Mouse (Mus musculus): ENCODE data around the gene Narfl. TPM values are rescaled to one million over a fixed set of nuclear protein-coding genes. Genes with fewer than 3 reads are reported as not detected.
"Not testable (repeated sequence)": the region's sequence is repeated elsewhere in the genome, so short reads cannot be mapped to it uniquely, and the experiment has no call there.

Narfl gene
- polyA plus RNA-seq, 1 experiment from 2014 or later: 25.1 TPM

GRCm38 (mm10) chr17:25792615-25793014, 19.0 kb downstream of the Narfl start, which contains the start of gene Fam173a:
Gene Fam173a, minus strand, starts transcription at chr17:25792901.
- peak; percentile 32 for ATAC-seq (ENCODE audit: low FRiP score)
- H3K9me3 ChIP-seq (replicated peaks): no peaks in the 10 kb centered on the region
- H3K9ac ChIP-seq: peak within 1 kb of the TSS; percentile 83
- H3K4me2 ChIP-seq (replicated peaks): peak within 1 kb of the TSS; percentile 89
- WGBS: under 1% methylated on average over 14 of the region's 14 CpGs
- H3K36me3 ChIP-seq: peaks cover 16% of the 10 kb centered on the region
- H3K4me3 ChIP-seq: peak within 1 kb of the TSS; percentile 68
- peaks cover 60% of the 10 kb centered on the region for H3K4me1 ChIP-seq
- H3K27ac ChIP-seq: peak within 1 kb of the TSS; percentile 93
- H3K27me3 ChIP-seq: no peaks in the 10 kb centered on the region

- ATAC-seq (ENCODE audit: low FRiP score): peak; percentile 44
- 30% methylated on average over 13 of the region's 13 CpGs for WGBS
Measured at GRCm38 (mm10) chr17:25794197-25794596, 20.6 kb downstream of the Narfl start.

GRCm38 (mm10) chr17:25794998-25795397, 21.4 kb downstream of the Narfl start:
- peaks cover 61% of the 10 kb centered on the region for H3K4me1 ChIP-seq
- H3K9me3 ChIP-seq (replicated peaks): no peaks in the 10 kb centered on the region
- H3K4me2 ChIP-seq (replicated peaks): peak overlapping the region; percentile 92
- H3K36me3 ChIP-seq: no peaks in the 10 kb centered on the region
- peak overlapping the region; percentile 93 for H3K27ac ChIP-seq
- H3K27me3 ChIP-seq: no peaks in the 10 kb centered on the region
- peak overlapping the region; percentile 76 for H3K4me3 ChIP-seq
- H3K9ac ChIP-seq: peak overlapping the region; percentile 73
- WGBS: 39% methylated on average over 17 of the region's 17 CpGs
- ATAC-seq (ENCODE audit: low FRiP score): no peak

More at GRCm38 (mm10) chr17:25794197-25794596, 20.6 kb downstream of the Narfl start:
- Histone ChIP-seq H3K27me3 (no peaks in the 10 kb centered on the region), H3K9me3 (replicated peaks) (no peaks in the 10 kb centered on the region), H3K4me1 (peaks cover 61% of the 10 kb centered on the region), H3K27ac (peak overlapping the region; percentile 93), H3K9ac (no peak overlapping the region), H3K4me2 (replicated peaks) (peak overlapping the region; percentile 92), H3K36me3 (peaks cover 8% of the 10 kb centered on the region; the same call in 1 of the 2 replicates), H3K4me3 (0 out of 2 replicates have a peak overlapping the region, but pooled peaks have one; percentile 3)

GRCm38 (mm10) chr17:25795609-25796092, 22.1 kb downstream of the Narfl start, which contains the start of gene AC134908.4:
Gene AC134908.4, minus strand, starts transcription at chr17:25795659.
- Histone ChIP-seq H3K4me1 (peaks cover 58% of the 10 kb centered on the region), H3K27ac (peak within 1 kb of the TSS; percentile 93), H3K9me3 (replicated peaks) (no peaks in the 10 kb centered on the region), H3K9ac (peak within 1 kb of the TSS; percentile 73), H3K27me3 (no peaks in the 10 kb centered on the region), H3K4me2 (replicated peaks) (peak within 1 kb of the TSS; percentile 92), H3K4me3 (peak within 1 kb of the TSS; percentile 76), H3K36me3 (no peaks in the 10 kb centered on the region)
- 4% methylated on average over 6 of the region's 6 CpGs for WGBS
- no peak for ATAC-seq (ENCODE audit: low FRiP score)

GRCm38 (mm10) chr17:25796211-25796771, 22.7 kb downstream of the Narfl start:
- Histone ChIP-seq H3K27ac (peak overlapping the region; percentile 93), H3K9ac (peak overlapping the region; percentile 73), H3K36me3 (no peaks in the 10 kb centered on the region), H3K9me3 (replicated peaks) (no peaks in the 10 kb centered on the region), H3K4me3 (peak overlapping the region; percentile 76), H3K4me1 (peaks cover 53% of the 10 kb centered on the region), H3K4me2 (replicated peaks) (peak overlapping the region; percentile 92), H3K27me3 (no peaks in the 10 kb centered on the region)
- ATAC-seq (ENCODE audit: low FRiP score): no peak
- 1% methylated on average over 37 of the region's 37 CpGs for WGBS

GRCm38 (mm10) chr17:25796951-25797369, 23.4 kb downstream of the Narfl start, which contains the start of gene Metrn:
Gene Metrn, minus strand, starts transcription at chr17:25797136.
- Histone ChIP-seq H3K4me2 (replicated peaks) (peak within 1 kb of the TSS; percentile 92), H3K4me3 (peak within 1 kb of the TSS; percentile 76), H3K36me3 (no peaks in the 10 kb centered on the region), H3K27me3 (no peaks in the 10 kb centered on the region), H3K27ac (peak within 1 kb of the TSS; percentile 93), H3K9ac (peak within 1 kb of the TSS; percentile 73), H3K4me1 (peaks cover 51% of the 10 kb centered on the region), H3K9me3 (replicated peaks) (no peaks in the 10 kb centered on the region)
- peak; percentile 70 for ATAC-seq (ENCODE audit: low FRiP score)
- 0% methylated on average over 35 of the region's 35 CpGs for WGBS

GRCm38 (mm10) chr17:25801029-25801428, 27.5 kb downstream of the Narfl start:
- Histone ChIP-seq H3K4me1 (peaks cover 40% of the 10 kb centered on the region), H3K36me3 (no peaks in the 10 kb centered on the region), H3K27ac (no peak overlapping the region), H3K4me2 (replicated peaks) (no peak overlapping the region), H3K9ac (no peak overlapping the region), H3K27me3 (no peaks in the 10 kb centered on the region; the same call in 1 of the 2 replicates), H3K9me3 (replicated peaks) (no peaks in the 10 kb centered on the region), H3K4me3 (no peak overlapping the region)
- ATAC-seq (ENCODE audit: low FRiP score): no peak
- WGBS: 7% methylated on average over 6 of the region's 6 CpGs

- H3K27ac ChIP-seq: peak overlapping the region; percentile 94
- H3K4me1 ChIP-seq: peaks cover 29% of the 10 kb centered on the region
- peak overlapping the region; percentile 39 for H3K4me2 ChIP-seq (replicated peaks)
- H3K36me3 ChIP-seq: no peaks in the 10 kb centered on the region
- ATAC-seq (ENCODE audit: low FRiP score): peak; percentile 93
- peak overlapping the region; percentile 28 for H3K9ac ChIP-seq
- no peaks in the 10 kb centered on the region for H3K9me3 ChIP-seq (replicated peaks)
- H3K27me3 ChIP-seq: no peaks in the 10 kb centered on the region; the same call in 1 of the 2 replicates
- WGBS: 4% methylated on average over 10 of the region's 10 CpGs
- no peak overlapping the region; the same call in 1 of the 2 replicates for H3K4me3 ChIP-seq
Measured at GRCm38 (mm10) chr17:25802825-25803517, 29.4 kb downstream of the Narfl start.

- H3K9ac ChIP-seq: no peak overlapping the region
- 82% methylated on average over 4 of the region's 4 CpGs for WGBS
- no peaks in the 10 kb centered on the region for H3K9me3 ChIP-seq (replicated peaks)
Measured at GRCm38 (mm10) chr17:25806507-25806906, 32.9 kb downstream of the Narfl start.

GRCm38 (mm10) chr17:25807452-25807851, 33.9 kb downstream of the Narfl start:
- Histone ChIP-seq H3K4me1 (peaks cover 49% of the 10 kb centered on the region), H3K27me3 (peaks cover 13% of the 10 kb centered on the region)
- not testable (repeated sequence) for H3K9ac ChIP-seq; H3K27ac ChIP-seq; H3K4me2 ChIP-seq (replicated peaks); H3K36me3 ChIP-seq; ATAC-seq (ENCODE audit: low FRiP score); H3K9me3 ChIP-seq (replicated peaks); H3K4me3 ChIP-seq
- whole genome bisulfite sequencing: 53% methylated on average over 2 of the region's 2 CpGs

More at GRCm38 (mm10) chr17:25806507-25806906, 32.9 kb downstream of the Narfl start:
- H3K36me3 ChIP-seq: no peaks in the 10 kb centered on the region
- peaks cover 53% of the 10 kb centered on the region for H3K4me1 ChIP-seq
- peaks cover 5% of the 10 kb centered on the region for H3K27me3 ChIP-seq
- H3K4me3 ChIP-seq: no peak overlapping the region
- ATAC-seq (ENCODE audit: low FRiP score): no peak
- no peak overlapping the region for H3K4me2 ChIP-seq (replicated peaks)
- no peak overlapping the region for H3K27ac ChIP-seq

- H3K36me3 ChIP-seq: no peaks in the 10 kb centered on the region
- H3K4me3 ChIP-seq: peak overlapping the region; percentile 86
- H3K27me3 ChIP-seq: peaks cover 16% of the 10 kb centered on the region
- H3K9ac ChIP-seq: peak overlapping the region; percentile 92
- WGBS: 38% methylated on average over 5 of the region's 5 CpGs
- H3K27ac ChIP-seq: peak overlapping the region; percentile 98
- H3K4me1 ChIP-seq: peaks cover 47% of the 10 kb centered on the region
- peak overlapping the region; percentile 84 for H3K4me2 ChIP-seq (replicated peaks)
- no peaks in the 10 kb centered on the region for H3K9me3 ChIP-seq (replicated peaks)
- no peak for ATAC-seq (ENCODE audit: low FRiP score)
Measured at GRCm38 (mm10) chr17:25808028-25808427, 34.5 kb downstream of the Narfl start.

Measured in hindbrain, embryonic 12.5 days (tissue).